Mouse (Mus musculus) stomach, postnatal 0 days (tissue): ENCODE measurements around the gene Dad1.

Experiments used
- CTCF ChIP-seq: IDR thresholded peaks from 2 replicates; pipeline ENCODE4 v1.5.1; 2016; ENCODE audit warnings: antibody characterized with exemption, low read depth, mild to moderate bottlenecking, moderate library complexity
- EP300 ChIP-seq: optimal IDR thresholded peaks from 2 replicates; pipeline ENCODE3; 2016; ENCODE audit warnings: antibody characterized with exemption

- no peak for TF ChIP-seq CTCF
- TF ChIP-seq EP300: no peak
These were observed 42.1 kb downstream of the Dad1 start for GRCm38 (mm10) chr14:54211755-54212154.
